Mouse (Mus musculus): ENCODE measurements around the gene Tex52.

DNA sequence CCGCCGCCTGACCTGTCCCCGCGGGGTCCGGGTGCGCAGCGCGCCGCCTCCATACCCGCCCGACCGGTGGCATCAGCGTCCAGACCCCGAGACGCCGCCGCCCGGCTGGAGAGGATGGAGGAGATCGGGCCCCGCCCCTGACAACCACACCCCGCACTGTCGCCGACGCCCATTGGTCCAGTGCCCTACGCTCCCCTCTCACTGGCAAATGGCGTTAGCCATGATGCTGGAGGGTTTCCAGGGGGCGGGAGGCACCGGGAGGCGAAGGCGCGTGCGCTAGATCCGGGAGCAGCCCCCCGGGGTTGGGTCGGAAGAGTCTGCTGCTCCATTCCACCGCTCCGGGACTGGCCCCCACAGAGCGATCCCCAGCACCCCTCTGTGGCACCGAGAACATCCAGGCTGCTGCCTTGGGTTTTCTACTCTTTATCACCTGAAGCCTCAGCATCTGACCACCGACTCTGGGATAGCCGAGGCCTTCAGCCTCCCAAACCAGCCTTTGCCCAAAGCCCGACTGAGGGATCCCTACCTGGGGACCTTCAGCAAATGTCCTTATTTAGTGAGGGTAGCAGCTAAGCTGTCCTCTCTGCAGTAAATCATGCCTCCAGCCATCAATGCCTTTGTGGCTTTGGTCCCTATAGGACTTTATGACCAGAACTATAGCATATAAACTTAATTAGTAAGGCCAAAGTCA lies 19.4 kb upstream of the Tex52 start, which contains the start of gene Tulp3:
- TF ChIP-seq POLR2A (IDR thresholded peaks at IDR 0.05; ENCODE audit: low read depth, low read length) = no peak; the same call in 1 of the 2 replicates
- no peak for TF ChIP-seq CTCF (IDR thresholded peaks at IDR 0.05; ENCODE audit: extremely low read depth, insufficient read length, insufficient replicate concordance, low read depth, low read length)
